Mouse (Mus musculus): ENCODE results near the gene March10.

Gene March10

GRCm38 (mm10) chr11:105352954-105353890 lies 103.3 kb downstream of the March10 start:
- in situ Hi-C loops (cut with MboI): no loop called here

DNA sequence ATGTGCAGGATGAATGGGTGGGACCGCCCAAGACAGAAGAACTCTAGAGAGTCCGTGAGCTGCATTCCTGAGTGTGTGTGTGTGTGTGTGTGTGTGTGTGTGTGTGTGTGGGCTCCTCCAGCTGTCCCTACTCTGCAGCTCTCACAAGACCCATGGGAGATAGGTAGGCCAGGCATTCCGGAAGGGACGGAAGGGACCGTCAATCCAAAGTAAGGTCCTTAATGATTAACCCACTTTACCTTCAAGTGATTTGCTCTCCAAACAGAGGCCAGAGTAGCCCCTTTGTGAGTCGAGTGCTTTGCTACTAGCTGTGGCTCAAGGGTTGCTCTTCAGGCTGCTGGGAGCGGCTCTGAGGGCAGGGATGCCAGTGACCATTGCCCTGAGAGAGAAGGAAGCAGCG lies 104.4 kb downstream of the March10 start:
- in situ Hi-C loops (cut with MboI): no loop called here

- in situ Hi-C loops (cut with MboI): no loop called here
Measured at GRCm38 (mm10) chr11:105350643-105351042, 105.9 kb downstream of the March10 start.

DNA sequence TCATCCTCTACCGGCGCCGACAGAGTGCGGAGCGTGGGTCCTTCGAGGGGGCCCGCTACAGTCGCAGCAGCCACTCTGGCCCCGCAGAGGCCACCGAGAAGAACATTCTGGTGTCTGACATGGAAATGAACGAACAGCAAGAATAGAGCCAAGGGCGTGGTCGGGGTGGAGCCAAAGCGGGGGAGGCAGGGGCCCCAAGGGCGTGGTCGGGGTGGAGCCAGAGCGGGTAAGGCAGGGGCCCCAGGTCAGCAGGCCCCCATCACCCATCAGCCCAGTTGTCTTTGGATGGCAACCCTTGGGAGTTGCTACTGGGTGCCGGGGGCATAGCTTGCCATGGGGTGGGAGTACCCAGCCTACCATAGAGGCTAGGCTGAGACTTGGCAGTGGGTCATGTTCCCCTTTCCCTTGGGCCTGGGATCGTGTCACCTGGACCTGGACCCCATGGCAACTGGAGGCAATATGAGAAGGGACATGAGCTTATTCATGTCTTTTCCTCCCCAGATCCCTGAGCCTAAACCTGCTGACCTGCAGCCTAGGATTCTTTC lies 106.7 kb downstream of the March10 start:
- in situ Hi-C loops (cut with MboI): loop anchor here (25.0 kb wide), 1 partner anchor 562 kb away; no protein-coding TSS in a partner anchor

- in situ Hi-C loops (cut with MboI): loop anchor here (25.0 kb wide), 1 partner anchor 564 kb away; no protein-coding TSS in a partner anchor
Measured at GRCm38 (mm10) chr11:105348495-105348982, 108.0 kb downstream of the March10 start.

- in situ Hi-C loops (cut with MboI): loop anchor here (25.0 kb wide), 1 partner anchor 565 kb away; no protein-coding TSS in a partner anchor
Measured at GRCm38 (mm10) chr11:105347162-105348161, 109.1 kb downstream of the March10 start.

DNA sequence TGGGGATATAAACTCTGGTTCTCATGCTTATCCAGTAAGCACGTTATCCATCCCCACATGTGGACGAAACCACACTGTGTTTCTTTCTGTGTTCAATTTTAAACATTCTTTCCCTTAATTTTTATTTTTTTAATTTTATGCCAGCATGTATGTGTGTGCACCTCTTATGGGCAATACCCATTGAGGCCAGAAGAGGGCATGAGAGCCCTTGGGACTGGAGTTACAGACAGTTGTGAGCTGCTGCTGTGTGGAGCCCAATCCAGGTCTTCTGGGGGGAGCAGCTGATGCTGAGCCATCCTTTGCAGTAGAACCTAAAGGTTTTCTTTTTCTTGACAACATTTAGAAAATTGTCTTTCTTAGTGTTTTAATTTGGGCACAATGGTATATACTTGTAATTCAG lies 111.3 kb downstream of the March10 start:
- in situ Hi-C loops (cut with MboI): loop anchor here (25.0 kb wide), 1 partner anchor 567 kb away; no protein-coding TSS in a partner anchor

GRCm38 (mm10) chr11:105338596-105339390 lies 117.7 kb downstream of the March10 start:
- in situ Hi-C loops (cut with MboI): loop anchor here (25.0 kb wide), 1 partner anchor 574 kb away; no protein-coding TSS in a partner anchor

DNA sequence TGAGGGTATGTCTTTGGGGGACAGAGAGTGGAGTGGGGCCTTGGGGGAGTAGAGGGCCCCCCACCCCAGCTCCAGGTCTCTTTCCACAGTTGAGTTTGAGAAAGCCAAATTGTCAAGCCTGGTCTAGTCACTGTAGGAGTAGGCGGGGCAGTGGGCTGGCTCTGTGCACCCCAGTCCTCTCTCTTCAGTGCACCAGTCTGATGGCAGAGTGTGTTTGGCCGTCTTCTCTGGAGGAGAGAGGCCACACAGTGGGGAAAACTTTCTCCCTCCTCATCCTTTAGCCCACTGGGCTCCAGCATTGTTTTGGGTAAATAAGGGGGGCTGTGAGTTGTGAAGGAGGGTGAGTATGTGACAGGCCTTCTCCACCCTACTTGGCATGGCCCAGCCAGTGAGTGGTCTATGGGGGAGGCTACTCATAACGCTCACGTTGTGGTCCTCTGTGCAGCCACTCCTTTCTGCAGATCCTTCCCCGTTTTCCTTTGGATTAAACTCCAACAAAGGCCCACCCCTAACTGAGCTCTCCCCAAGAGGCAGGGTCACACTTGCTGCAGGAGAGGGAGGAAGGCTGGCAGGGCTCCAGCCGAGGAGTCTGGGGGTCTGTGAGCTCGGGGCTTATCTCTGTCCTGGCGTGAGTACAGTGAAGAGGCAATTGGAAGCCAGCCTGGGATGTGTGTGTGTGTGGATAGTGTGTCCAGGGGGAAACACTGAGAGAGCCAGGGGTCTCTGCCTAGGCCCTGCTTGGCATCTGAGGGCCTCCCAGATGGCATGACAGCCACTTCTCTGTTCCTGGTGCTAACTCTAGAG lies 122.5 kb downstream of the March10 start:
- in situ Hi-C loops (cut with MboI): loop anchor here (25.0 kb wide), 1 partner anchor 578 kb away; no protein-coding TSS in a partner anchor

DNA sequence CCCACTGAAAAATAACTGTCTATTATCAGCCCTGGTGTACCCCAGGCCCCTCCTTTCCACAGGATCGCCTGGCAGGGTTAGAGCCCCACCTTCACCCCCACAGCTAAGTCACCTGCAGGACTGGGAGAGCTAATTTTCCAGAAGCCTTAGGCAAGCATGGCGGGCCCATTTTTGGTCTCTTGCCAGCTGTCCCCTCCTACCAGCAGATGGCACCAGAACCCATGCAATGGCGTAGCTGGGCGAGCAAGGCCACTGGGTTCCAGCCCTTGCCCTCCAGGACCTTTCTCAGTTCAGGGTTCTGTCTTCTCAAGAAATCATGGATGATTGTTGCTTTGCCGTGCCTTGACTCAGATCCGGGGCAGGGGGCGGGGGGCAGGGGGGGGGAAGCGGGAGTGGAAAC lies 124.1 kb downstream of the March10 start:
- in situ Hi-C loops (cut with MboI): loop anchor here (25.0 kb wide), 1 partner anchor 580 kb away; no protein-coding TSS in a partner anchor

- in situ Hi-C loops (cut with MboI): loop anchor here (25.0 kb wide), 1 partner anchor 581 kb away; no protein-coding TSS in a partner anchor
Measured at GRCm38 (mm10) chr11:105331732-105332131, 124.8 kb downstream of the March10 start.

DNA sequence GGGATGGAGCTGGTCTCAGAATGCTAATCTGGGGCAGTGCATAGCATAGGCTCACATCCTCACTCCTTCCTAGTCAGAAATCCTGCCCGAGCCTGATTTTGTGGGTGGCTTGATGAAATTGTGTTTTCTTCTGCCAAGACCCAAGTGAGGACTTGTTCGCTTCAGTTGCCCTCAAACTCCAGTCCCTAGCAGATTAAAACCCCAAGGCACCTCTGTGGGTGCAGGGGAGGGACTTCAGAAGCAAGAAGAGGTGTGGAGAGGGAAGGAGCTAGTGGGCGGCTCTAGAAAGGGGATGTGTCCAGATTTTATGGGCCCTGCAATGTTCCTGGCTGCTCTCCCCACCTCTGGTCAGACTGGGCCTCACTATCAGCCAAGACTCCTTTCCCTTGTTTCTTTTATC lies 125.4 kb downstream of the March10 start:
- in situ Hi-C loops (cut with MboI): loop anchor here (25.0 kb wide), 1 partner anchor 581 kb away; no protein-coding TSS in a partner anchor

- in situ Hi-C loops (cut with MboI): loop anchor here (25.0 kb wide), 1 partner anchor 582 kb away; no protein-coding TSS in a partner anchor
Measured at GRCm38 (mm10) chr11:105329962-105330361, 126.6 kb downstream of the March10 start.

- in situ Hi-C loops (cut with MboI): loop anchor here (25.0 kb wide), 1 partner anchor 585 kb away; no protein-coding TSS in a partner anchor
Measured at GRCm38 (mm10) chr11:105327101-105327500, 129.4 kb downstream of the March10 start.

GRCm38 (mm10) chr11:105323530-105323929 lies 133.0 kb downstream of the March10 start:
- in situ Hi-C loops (cut with MboI): no loop called here

DNA sequence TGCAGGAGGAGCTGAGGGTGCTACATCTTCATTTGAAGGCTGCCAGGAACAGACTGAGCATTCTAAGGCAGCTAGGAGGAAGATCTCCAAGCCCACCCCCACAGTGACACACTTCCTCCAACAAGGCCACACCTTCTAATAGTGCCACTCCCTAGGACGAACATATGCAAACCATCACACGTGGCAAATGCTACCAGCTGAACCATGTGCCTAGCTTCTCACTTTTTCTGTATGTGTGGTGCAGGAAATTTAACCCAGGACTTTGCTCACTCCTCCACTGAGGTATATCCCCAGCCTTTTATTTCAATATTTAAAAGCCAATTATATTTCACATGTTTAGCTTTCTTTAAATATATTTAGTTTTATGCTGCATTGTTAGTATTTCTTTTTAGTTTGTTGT lies 135.4 kb downstream of the March10 start:
- in situ Hi-C loops (cut with MboI): no loop called here

DNA sequence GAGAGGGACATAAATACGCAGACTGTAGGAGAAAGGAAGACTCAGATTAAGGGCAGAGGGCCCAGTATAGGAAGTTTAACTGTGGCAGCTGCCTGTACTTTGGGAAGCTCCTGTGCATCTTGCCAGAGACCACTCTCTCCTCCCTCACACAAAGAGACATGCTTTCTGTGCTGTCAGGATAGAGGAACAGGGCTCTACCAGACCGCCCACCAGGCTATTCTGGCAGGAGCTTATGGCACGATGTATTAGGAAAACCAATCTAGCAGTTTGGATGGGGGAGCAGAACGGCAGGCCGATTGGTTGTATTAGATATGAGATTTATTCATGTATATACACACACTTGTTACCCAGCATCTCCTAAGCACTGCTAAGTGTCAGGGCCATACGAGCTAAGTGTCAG lies 138.8 kb downstream of the March10 start:
- in situ Hi-C loops (cut with MboI): no loop called here

DNA sequence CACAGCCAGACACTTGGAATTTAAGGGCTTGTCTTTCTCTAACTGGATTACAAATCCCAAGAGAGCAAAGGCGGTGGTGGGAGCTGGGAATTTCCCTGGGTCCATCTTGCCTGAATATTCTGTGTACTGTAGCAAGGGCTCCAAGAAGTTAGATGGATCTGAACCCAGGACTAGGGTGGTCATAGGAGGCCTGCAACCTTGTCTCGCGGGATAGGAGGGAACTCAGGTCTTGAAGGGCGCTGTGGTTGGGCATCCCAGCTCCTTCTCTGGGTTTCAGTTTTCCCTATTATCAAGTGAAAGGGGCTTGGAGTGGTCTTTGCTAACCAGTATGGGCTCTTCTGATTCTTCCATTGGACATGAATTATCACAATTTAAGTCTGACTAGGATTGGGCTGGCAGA lies 140.4 kb downstream of the March10 start:
- in situ Hi-C loops (cut with MboI): no loop called here

GRCm38 (mm10) chr11:105315296-105315695 lies 141.2 kb downstream of the March10 start:
- in situ Hi-C loops (cut with MboI): no loop called here

Data from mature B cell (primary cell).